ENCODE assay signal across 8 mouse cellular contexts in genomic region chr5:125133651-125134050, GRCm38 (mm10). TPM values are rescaled to one million over a fixed set of nuclear protein-coding genes. Genes with fewer than 3 reads are reported as not detected.
DNase-seq lines count a peak whose midpoint lies in the region; ATAC-seq and TF ChIP-seq lines count a peak whose summit lies in the region.

No protein-coding gene starts in this region.

- H3K9ac ChIP-seq in lung, embryonic 14.5 days: no peak overlapping the region
- no peak overlapping the region for H3K9ac ChIP-seq in midbrain, postnatal 0 days (replicated peaks; ENCODE audit: low read length, poor library complexity, severe bottlenecking)

- H3K27ac ChIP-seq in lung, embryonic 14.5 days (ENCODE audit: low read depth): peak overlapping the region; percentile 91
- peak overlapping the region; percentile 96 for H3K27ac ChIP-seq in hindbrain, embryonic 10.5 days
- H3K27ac ChIP-seq in midbrain, postnatal 0 days (ENCODE audit: low read depth, low read length): peak overlapping the region; percentile 69

- no peaks in the 10 kb centered on the region for H3K36me3 ChIP-seq in lung, embryonic 14.5 days (ENCODE audit: insufficient read depth)
- H3K36me3 ChIP-seq in hindbrain, embryonic 10.5 days: 0 out of 2 replicates have a peak, but pooled peaks cover 4% of the 10 kb centered on the region
- H3K36me3 ChIP-seq in midbrain, postnatal 0 days (ENCODE audit: insufficient read depth, low read length): no peaks in the 10 kb centered on the region

- H3K4me3 ChIP-seq in lung, embryonic 14.5 days (ENCODE audit: low read depth, low read length): no peak overlapping the region
- no peak overlapping the region for H3K4me3 ChIP-seq in hindbrain, embryonic 10.5 days
- no peak overlapping the region for H3K4me3 ChIP-seq in midbrain, postnatal 0 days (ENCODE audit: low read depth, low read length)

- ATAC-seq in cerebellum, adult (ENCODE audit: insufficient number of reproducible peaks, low FRiP score, low TSS enrichment): no peak
- no peak for ATAC-seq in lung, embryonic 14.5 days (ENCODE audit: insufficient read depth)
- no peak for ATAC-seq in midbrain, postnatal 0 days (ENCODE audit: low FRiP score)
- ATAC-seq in erythroid progenitor cell, adult 5-6 weeks (replicated peaks; ENCODE audit: low FRiP score, poor library complexity, severe bottlenecking): no peak

- peak; percentile 61 for DNase-seq in cerebellum, adult 9-10 months
- DNase-seq in lung, embryonic 14.5 days: peak; percentile 40
- no peak for DNase-seq in lung, postnatal 25 days (ENCODE audit: low spot score)
- DNase-seq in hindbrain, embryonic 10.5 days (ENCODE audit: low spot score): no peak
- peak; percentile 73 for DNase-seq in midbrain, postnatal 0 days (ENCODE audit: low spot score)
- DNase-seq in left cerebral cortex, adult 8-10 months (ENCODE audit: low spot score in 2 of 2): no peak

- peaks cover 47% of the 10 kb centered on the region for H3K4me1 ChIP-seq in lung, embryonic 14.5 days (ENCODE audit: insufficient read depth)
- peaks cover 99% of the 10 kb centered on the region for H3K4me1 ChIP-seq in hindbrain, embryonic 10.5 days (replicated peaks)
- peaks cover 42% of the 10 kb centered on the region for H3K4me1 ChIP-seq in midbrain, postnatal 0 days (ENCODE audit: insufficient read depth, low read length)

- 58% methylated on average over 4 of the region's 4 CpGs for WGBS in lung, embryonic 14.5 days
- 53% methylated on average over 4 of the region's 4 CpGs for WGBS in hindbrain, embryonic 10.5 days
- 17% methylated on average over 4 of the region's 4 CpGs for WGBS in midbrain, postnatal 0 days

- H3K4me2 ChIP-seq in lung, embryonic 14.5 days: no peak overlapping the region
- H3K4me2 ChIP-seq in midbrain, postnatal 0 days (ENCODE audit: low read depth, low read length, poor library complexity, severe bottlenecking): no peak overlapping the region

- TF ChIP-seq CTCF in lung, embryonic 14.5 days (IDR thresholded peaks at IDR 0.05; ENCODE audit: low read depth): no peak
- TF ChIP-seq CTCF in midbrain, postnatal 0 days (IDR thresholded peaks at IDR 0.05): no peak

- no peaks in the 10 kb centered on the region for H3K9me3 ChIP-seq in lung, embryonic 14.5 days (ENCODE audit: low read depth, low read length)
- H3K9me3 ChIP-seq in hindbrain, embryonic 10.5 days: no peaks in the 10 kb centered on the region
- H3K9me3 ChIP-seq in midbrain, postnatal 0 days (ENCODE audit: low read length): no peaks in the 10 kb centered on the region

- H3K27me3 ChIP-seq in lung, embryonic 14.5 days (ENCODE audit: insufficient read depth, low read length): no peaks in the 10 kb centered on the region
- no peaks in the 10 kb centered on the region for H3K27me3 ChIP-seq in hindbrain, embryonic 10.5 days (ENCODE audit: insufficient read depth, poor library complexity, severe bottlenecking)
- no peaks in the 10 kb centered on the region for H3K27me3 ChIP-seq in midbrain, postnatal 0 days (ENCODE audit: insufficient read depth, low read length)

RNA-seq across cellular contexts. Expression of gene Ncor2, which starts 45.4 kb away (rescaled TPM):
- polyA plus RNA-seq in lung, embryonic 14.5 days (2014; fragmentation: Nextera tagmentation; extraction: Ambion mirVana): 34.9 and 36.5 TPM in 2 replicates
- 18.1 and 19.7 TPM in 2 replicates for polyA plus RNA-seq in hindbrain, embryonic 10.5 days (2016; fragmentation: Nextera tagmentation; extraction: Ambion mirVana)
- 22.8 and 37.8 TPM in 2 replicates for total RNA-seq in midbrain, postnatal 0 days (2014; rRNA removed)
- polyA plus RNA-seq in midbrain, postnatal 0 days (2015; fragmentation: Nextera tagmentation; extraction: Ambion mirVana): 15.5 and 17.8 TPM in 2 replicates
- total RNA-seq in erythroid progenitor cell, adult 5-6 weeks (2015; ENCODE audit: low replicate concordance): 10.5 and 37.3 TPM in 2 replicates
- total RNA-seq in erythroid progenitor cell, adult 5-6 weeks (2017; ENCODE audit: low replicate concordance): 0.91 and 2.6 TPM in 2 replicates
- 100 to 1,000 TPM; 171 to 184 (median 179) TPM for total RNA-seq in left cerebral cortex, adult 8-10 months (2022)

Comparison
In these comparisons a context has a peak if more than half of its experiments do, and no peak if none do; other contexts are left out.
1. DNase-seq: peak in cerebellum, adult 9-10 months (single experiment), lung, embryonic 14.5 days (single experiment) and midbrain, postnatal 0 days (single experiment); none in lung, postnatal 25 days (single experiment), hindbrain, embryonic 10.5 days (single experiment) and left cerebral cortex, adult 8-10 months (0 of 2).
2. Peak in every context shown above with its lines, with median percentiles within 50 percentile points of each other: H3K27ac ChIP-seq.